Mouse (Mus musculus) kidney, embryonic 14.5 days (tissue): ENCODE results near the gene Tsc22d1. TPM values are rescaled to one million over a fixed set of nuclear protein-coding genes. Genes with fewer than 3 reads are reported as not detected.

Source experiments
- ATAC-seq: fragments of 200-750 bp; cut with Nextera tagmentation; 2 replicates; pipeline ENCODE4 v1.8.0; 2017; ENCODE audit warnings: moderate number of reproducible peaks, mild to moderate bottlenecking, moderate TSS enrichment, moderate library complexity; ENCODE audit not compliant: low FRiP score, low TSS enrichment
- H3K27ac ChIP-seq: fragments of 300-500 bp; sonication (generic); 2 replicates; pipeline ENCODE4 v1.5.1; 2014; ENCODE audit warnings: low read depth, mild to moderate bottlenecking, low read length, moderate library complexity, mixed read lengths
- H3K27me3 ChIP-seq: fragments of 300-500 bp; sonication (generic); 2 replicates; pipeline ENCODE4 v1.6.1; 2014; ENCODE audit warnings: mild to moderate bottlenecking, low read length; ENCODE audit not compliant: control insufficient read depth, insufficient read depth
- H3K36me3 ChIP-seq: fragments of 300-500 bp; sonication (generic); 2 replicates; pipeline ENCODE4 v1.6.1; 2014; ENCODE audit warnings: low read length, mixed read lengths; ENCODE audit not compliant: control insufficient read depth, insufficient read depth
- H3K4me1 ChIP-seq: fragments of 300-500 bp; sonication (generic); 2 replicates; pipeline ENCODE4 v1.6.1; 2014; ENCODE audit warnings: low read length, mixed read lengths; ENCODE audit not compliant: control insufficient read depth, insufficient read depth
- H3K4me2 ChIP-seq: fragments of 300-500 bp; sonication (generic); replicated peaks from 2 replicates; pipeline ENCODE4 v1.6.1; 2014; ENCODE audit warnings: low read depth, mild to moderate bottlenecking, low read length
- H3K4me3 ChIP-seq: fragments of 300-500 bp; sonication (generic); 2 replicates; pipeline ENCODE4 v1.5.1; 2014; ENCODE audit warnings: mild to moderate bottlenecking, low read length
- H3K9ac ChIP-seq: fragments of 300-500 bp; sonication (generic); 2 replicates; pipeline ENCODE4 v1.6.1; 2014; ENCODE audit warnings: low read depth, mild to moderate bottlenecking, low read length, moderate library complexity
- H3K9me3 ChIP-seq: fragments of 300-500 bp; sonication (generic); 2 replicates; pipeline ENCODE4 v1.6.1; 2016; ENCODE audit warnings: low read length; ENCODE audit not compliant: control insufficient read depth
- WGBS: fragments of 180-500 bp; shearing (Covaris S2); extraction: QIAGEN DNeasy Blood & Tissue Kit; methylation state at CpG from one replicate; pipeline ENCODE4 v1.1.7; 2014; 5-methylcytosine and 5-hydroxymethylcytosine counted together
- polyA plus RNA-seq: library from polyadenylated mRNA; unstranded; fragments of >200 nt; fragmentation: Nextera tagmentation; extraction: Ambion mirVana; gene quantifications from 2 replicates; pipeline ENCODE4 v1.2.1, GENCODE M21; 2014

Gene Tsc22d1
- polyA plus RNA-seq, 1 experiment from 2014 or later = 1,016 TPM

DNA sequence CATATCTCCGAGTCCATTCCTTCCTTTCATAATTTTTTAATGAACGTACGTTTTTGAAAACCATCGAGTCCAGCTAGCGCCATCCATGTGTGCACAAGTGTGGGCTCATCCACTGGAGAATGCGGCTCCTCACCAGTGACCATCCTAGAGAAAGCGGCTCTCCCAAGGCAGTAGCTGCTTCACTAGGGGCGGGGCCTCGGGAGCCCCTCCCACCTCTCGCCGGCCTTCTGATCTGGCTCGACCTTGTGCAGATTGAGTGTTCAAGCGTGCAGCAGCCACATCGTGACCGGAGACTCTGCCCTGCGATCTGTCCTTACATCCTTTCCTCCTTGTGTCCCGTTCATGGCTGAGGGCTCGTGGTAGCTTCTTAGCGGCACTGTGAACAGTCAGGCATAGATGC is 56.5 kb downstream of the Tsc22d1 start:
- H3K4me2 ChIP-seq = no peak overlapping the region
- no peaks in the 10 kb centered on the region for H3K9me3 ChIP-seq
- no peaks in the 10 kb centered on the region for H3K27me3 ChIP-seq
- ATAC-seq = peak; percentile 37; the same call in 1 of the 2 replicates
- no peak overlapping the region for H3K27ac ChIP-seq
- H3K4me1 ChIP-seq = peaks cover 16% of the 10 kb centered on the region; the same call in 1 of the 2 replicates
- no peaks in the 10 kb centered on the region for H3K36me3 ChIP-seq
- WGBS = 66% methylated on average over 19 of the region's 19 CpGs
- H3K9ac ChIP-seq = no peak overlapping the region
- H3K4me3 ChIP-seq = no peak overlapping the region

DNA sequence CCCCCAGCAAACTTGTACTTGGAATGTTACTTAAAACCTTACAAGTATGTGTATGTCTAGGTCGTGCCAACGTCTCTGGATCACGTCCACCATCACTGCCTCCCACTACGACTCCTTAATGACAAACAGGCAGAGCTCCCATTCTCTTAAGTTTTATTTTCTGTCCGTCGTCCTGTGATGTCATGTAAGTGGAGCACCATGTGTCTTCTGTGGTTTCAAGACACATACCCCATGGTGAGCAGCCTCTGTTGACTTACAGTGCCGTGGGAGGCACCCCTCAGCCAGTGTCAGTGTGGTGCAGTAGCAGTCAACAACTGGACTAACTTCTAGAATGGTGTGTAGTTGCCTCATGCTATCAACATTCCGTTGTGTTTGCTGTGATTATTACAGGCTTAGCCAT is 57.7 kb downstream of the Tsc22d1 start:
- ATAC-seq = 0 out of 2 replicates have a peak, but pooled peaks have one; percentile 16

DNA sequence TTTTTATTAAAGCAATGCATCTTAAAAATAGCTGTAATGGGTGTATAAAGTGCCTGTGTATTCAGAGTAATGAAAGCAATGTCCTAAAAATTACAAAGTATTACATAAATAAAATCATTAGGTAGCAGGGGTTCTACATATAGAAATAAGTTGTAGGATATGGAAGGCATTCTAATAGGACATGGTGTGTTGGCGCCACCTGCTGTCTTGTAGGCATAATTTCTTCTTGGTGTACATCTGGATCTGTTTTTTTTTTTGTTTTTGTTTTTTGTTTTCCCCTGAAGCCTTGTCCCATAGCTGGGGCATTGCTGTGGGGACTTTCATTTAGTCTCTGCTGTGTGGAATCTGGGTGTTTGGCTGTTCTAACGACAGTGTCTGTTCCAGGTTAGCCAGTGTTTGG is 58.6 kb downstream of the Tsc22d1 start:
- H3K4me2 ChIP-seq = no peak overlapping the region
- H3K27ac ChIP-seq = no peak overlapping the region
- WGBS = 8% methylated on average over 2 of the region's 2 CpGs
- no peak overlapping the region for H3K9ac ChIP-seq
- ATAC-seq = no peak
- no peaks in the 10 kb centered on the region for H3K9me3 ChIP-seq
- H3K4me3 ChIP-seq = no peak overlapping the region
- H3K27me3 ChIP-seq = no peaks in the 10 kb centered on the region
- H3K36me3 ChIP-seq = no peaks in the 10 kb centered on the region
- H3K4me1 ChIP-seq = peaks cover 15% of the 10 kb centered on the region; the same call in 1 of the 2 replicates

More for the DNA sequence above, 57.7 kb downstream of the Tsc22d1 start:
- WGBS = 67% methylated on average over 8 of the region's 8 CpGs
- H3K36me3 ChIP-seq = no peaks in the 10 kb centered on the region
- peaks cover 16% of the 10 kb centered on the region; the same call in 1 of the 2 replicates for H3K4me1 ChIP-seq
- no peak overlapping the region for H3K4me2 ChIP-seq
- no peak overlapping the region for H3K27ac ChIP-seq
- H3K9ac ChIP-seq = no peak overlapping the region
- no peaks in the 10 kb centered on the region for H3K27me3 ChIP-seq
- no peak overlapping the region for H3K4me3 ChIP-seq
- no peaks in the 10 kb centered on the region for H3K9me3 ChIP-seq

DNA sequence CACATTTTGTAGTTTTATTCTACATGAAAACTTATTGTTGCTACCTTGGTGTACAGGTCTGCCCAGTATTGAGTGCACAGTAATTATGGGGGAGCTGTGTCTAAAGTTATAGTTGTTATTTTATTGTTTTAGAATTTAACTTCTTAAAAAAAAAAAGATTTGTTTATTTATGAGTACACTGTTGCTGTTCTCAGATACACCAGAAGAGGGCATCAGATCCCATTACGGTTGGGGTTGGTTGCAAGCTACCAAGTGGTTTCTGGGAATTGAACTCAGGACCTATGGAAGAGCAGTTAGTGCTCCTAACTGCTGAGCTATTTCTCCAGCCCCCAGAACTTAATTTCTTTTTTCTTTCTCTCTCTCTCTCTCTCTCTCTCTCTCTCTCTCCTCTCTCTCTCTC is 59.4 kb downstream of the Tsc22d1 start:
- no peaks in the 10 kb centered on the region for H3K36me3 ChIP-seq
- 57% methylated on average over 1 of the region's 1 CpGs for WGBS
- no peak for ATAC-seq

DNA sequence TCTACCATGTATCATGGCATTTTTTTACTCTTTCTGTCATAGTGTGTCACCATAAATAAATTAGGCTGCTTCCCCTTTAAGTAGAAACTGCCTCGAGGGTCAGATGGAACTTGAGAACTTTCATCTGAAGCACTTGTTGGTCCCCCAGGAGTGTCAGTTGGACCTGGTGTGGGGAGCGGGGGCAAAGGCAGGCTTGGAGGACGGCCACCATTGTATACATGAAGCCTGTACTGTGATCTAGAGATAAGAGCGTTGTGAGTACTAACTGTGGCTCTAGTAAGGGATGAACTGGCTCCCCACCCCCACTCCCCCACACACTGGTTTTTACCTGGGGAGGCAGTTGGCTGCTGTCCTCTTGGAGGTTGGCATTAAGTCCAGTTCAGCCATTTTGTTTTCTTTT is 62.0 kb downstream of the Tsc22d1 start:
- Histone ChIP-seq H3K9me3 (no peaks in the 10 kb centered on the region), H3K27ac (no peak overlapping the region), H3K4me1 (peaks cover 5% of the 10 kb centered on the region; the same call in 1 of the 2 replicates), H3K36me3 (no peaks in the 10 kb centered on the region), H3K4me3 (no peak overlapping the region), H3K27me3 (no peaks in the 10 kb centered on the region), H3K9ac (no peak overlapping the region), H3K4me2 (no peak overlapping the region)
- ATAC-seq = no peak
- WGBS = 26% methylated on average over 4 of the region's 4 CpGs

More for the DNA sequence above, 59.4 kb downstream of the Tsc22d1 start:
- Histone ChIP-seq H3K4me3 (no peak overlapping the region), H3K9ac (no peak overlapping the region), H3K4me1 (peaks cover 8% of the 10 kb centered on the region; the same call in 1 of the 2 replicates), H3K27me3 (no peaks in the 10 kb centered on the region), H3K4me2 (no peak overlapping the region), H3K27ac (no peak overlapping the region), H3K9me3 (no peaks in the 10 kb centered on the region)

DNA sequence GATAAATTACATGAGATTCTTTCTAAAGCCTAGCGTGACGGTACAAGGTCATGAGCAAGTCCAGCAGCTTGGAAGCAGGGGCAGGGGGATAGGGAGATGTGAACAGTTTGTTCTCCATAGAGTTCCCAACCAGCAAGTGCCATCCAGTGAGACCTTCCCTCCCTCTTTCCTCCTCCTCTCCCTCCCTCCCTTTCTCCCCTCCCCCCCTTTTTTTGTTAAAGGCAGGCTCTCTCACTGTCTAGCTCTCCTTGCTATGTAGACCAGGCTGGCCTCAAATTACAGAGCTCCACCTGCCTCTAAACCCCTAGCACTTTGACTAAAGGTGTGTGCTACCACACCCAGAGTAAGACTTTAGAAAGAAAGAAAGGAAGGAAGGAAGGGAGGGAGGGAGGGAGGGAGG is 63.3 kb downstream of the Tsc22d1 start:
- Histone ChIP-seq H3K27me3 (no peaks in the 10 kb centered on the region), H3K36me3 (no peaks in the 10 kb centered on the region), H3K9me3 (no peaks in the 10 kb centered on the region), H3K4me1 (0 out of 2 replicates have a peak, but pooled peaks cover 4% of the 10 kb centered on the region), H3K27ac (no peak overlapping the region), H3K4me3 (no peak overlapping the region), H3K9ac (no peak overlapping the region), H3K4me2 (no peak overlapping the region)
- 60% methylated on average over 2 of the region's 2 CpGs for WGBS
- no peak for ATAC-seq

DNA sequence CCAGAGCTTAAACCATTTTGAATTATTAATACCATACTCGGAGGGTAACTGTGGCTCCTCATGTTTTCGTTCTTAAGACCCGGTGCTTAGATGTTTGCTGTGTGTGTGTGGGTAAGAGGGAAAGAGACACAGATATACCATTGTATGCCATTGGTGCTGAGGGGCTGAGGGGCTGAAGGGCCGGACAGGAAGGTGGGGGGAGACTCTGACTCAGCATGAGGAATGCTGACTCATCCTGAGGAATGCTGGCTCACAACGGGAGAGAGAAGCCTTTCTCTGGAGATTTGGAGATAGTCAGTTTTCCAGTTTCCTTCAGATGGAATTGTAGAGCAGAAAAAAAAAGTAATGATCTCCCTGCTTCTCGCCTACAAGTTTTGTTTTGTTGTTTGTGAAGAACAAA is 63.9 kb downstream of the Tsc22d1 start:
- H3K4me3 ChIP-seq = no peak overlapping the region
- 49% methylated on average over 6 of the region's 6 CpGs for WGBS
- no peaks in the 10 kb centered on the region for H3K9me3 ChIP-seq
- H3K9ac ChIP-seq = no peak overlapping the region
- no peak overlapping the region for H3K4me2 ChIP-seq
- H3K4me1 ChIP-seq = 0 out of 2 replicates have a peak, but pooled peaks cover 4% of the 10 kb centered on the region
- H3K27ac ChIP-seq = no peak overlapping the region
- ATAC-seq = no peak
- no peaks in the 10 kb centered on the region for H3K27me3 ChIP-seq
- H3K36me3 ChIP-seq = no peaks in the 10 kb centered on the region

DNA sequence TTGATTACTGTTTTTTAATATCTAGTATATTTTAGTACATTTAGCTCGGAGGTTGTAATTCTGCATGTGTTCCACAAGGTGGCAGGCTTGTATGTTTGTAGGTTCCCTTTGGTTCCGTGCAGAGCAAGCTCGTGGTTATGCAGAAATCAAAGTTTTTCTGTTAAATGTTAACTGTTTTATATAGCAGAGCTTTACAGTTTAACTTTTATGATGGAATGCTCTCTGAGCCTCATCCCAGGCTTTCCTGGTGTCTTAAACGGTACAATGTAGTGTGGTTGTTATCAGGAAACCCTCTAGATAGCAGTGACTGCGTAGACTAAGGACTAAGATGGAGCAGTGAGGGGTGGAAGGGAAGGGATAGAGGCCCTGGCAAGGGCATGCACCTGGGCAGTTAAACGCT is 65.1 kb downstream of the Tsc22d1 start:
- Histone ChIP-seq H3K27me3 (no peaks in the 10 kb centered on the region), H3K27ac (no peak overlapping the region), H3K9ac (no peak overlapping the region), H3K4me2 (no peak overlapping the region), H3K4me3 (no peak overlapping the region), H3K9me3 (no peaks in the 10 kb centered on the region), H3K4me1 (0 out of 2 replicates have a peak, but pooled peaks cover 4% of the 10 kb centered on the region), H3K36me3 (no peaks in the 10 kb centered on the region)
- WGBS = 23% methylated on average over 6 of the region's 6 CpGs
- no peak for ATAC-seq

DNA sequence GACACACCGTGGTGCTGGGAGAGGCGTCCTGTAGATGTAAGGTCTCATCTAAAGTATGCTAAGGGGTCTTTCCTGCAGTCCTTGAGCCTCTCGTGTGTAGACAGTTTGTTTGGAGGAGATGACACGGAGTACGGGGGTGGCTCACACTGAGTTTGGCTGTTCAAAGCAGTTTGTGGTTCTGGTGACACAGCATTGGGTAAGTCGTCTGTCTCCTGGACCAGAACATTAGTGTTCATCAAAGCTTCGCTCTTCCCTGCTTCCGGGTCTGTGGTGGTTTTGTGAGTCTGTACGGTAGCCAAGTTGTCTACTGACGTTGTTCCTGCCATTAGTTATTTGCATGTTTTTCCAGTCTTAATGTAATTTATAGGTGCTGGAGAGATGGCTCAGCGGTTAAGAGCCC is 65.7 kb downstream of the Tsc22d1 start:
- Histone ChIP-seq H3K27me3 (no peaks in the 10 kb centered on the region), H3K4me2 (no peak overlapping the region), H3K4me1 (0 out of 2 replicates have a peak, but pooled peaks cover 4% of the 10 kb centered on the region), H3K36me3 (no peaks in the 10 kb centered on the region), H3K9me3 (no peaks in the 10 kb centered on the region), H3K9ac (no peak overlapping the region), H3K27ac (no peak overlapping the region), H3K4me3 (no peak overlapping the region)
- 74% methylated on average over 11 of the region's 11 CpGs for WGBS
- ATAC-seq = no peak
